Mouse (Mus musculus) heart, postnatal 0 days (tissue): ENCODE measurements around the gene Mgp. TPM values are rescaled to one million over a fixed set of nuclear protein-coding genes. Genes with fewer than 3 reads are reported as not detected.
A peak's percentile ranks its signal among the peaks of the same experiment; 100 is the strongest.

Experiments used
- ATAC-seq: fragments of 200-750 bp; cut with Nextera tagmentation; 2 replicates; pipeline ENCODE4 v1.8.0; 2017; ENCODE audit warnings: low read depth, moderate number of reproducible peaks, moderate library complexity; ENCODE audit not compliant: insufficient read depth
- DNase-seq: peaks from one replicate; pipeline ENCODE4 v3.0.0-alpha.2; 2016; ENCODE audit warnings: low spot score
- H3K27ac ChIP-seq: fragments of 300-500 bp; sonication (generic); 2 replicates; pipeline ENCODE4 v1.5.1; 2014; ENCODE audit warnings: low read depth, mild to moderate bottlenecking
- H3K27me3 ChIP-seq: fragments of 300-500 bp; sonication (generic); 2 replicates; pipeline ENCODE4 v1.6.1; 2014; ENCODE audit warnings: low read length, mixed read lengths; ENCODE audit not compliant: control insufficient read depth, insufficient read depth
- H3K36me3 ChIP-seq: fragments of 300-500 bp; sonication (generic); replicated peaks from 2 replicates; pipeline ENCODE4 v1.6.1; 2014; ENCODE audit warnings: low read length, mixed read lengths; ENCODE audit not compliant: control insufficient read depth, insufficient read depth
- H3K4me1 ChIP-seq: fragments of 300-500 bp; sonication (generic); 2 replicates; pipeline ENCODE4 v1.6.1; 2014; ENCODE audit warnings: antibody characterized with exemption; ENCODE audit not compliant: control insufficient read depth, insufficient read depth
- H3K4me2 ChIP-seq: fragments of 300-500 bp; sonication (generic); 2 replicates; pipeline ENCODE4 v1.6.1; 2014; ENCODE audit warnings: low read depth, mild to moderate bottlenecking, low read length, moderate library complexity
- H3K4me3 ChIP-seq: fragments of 300-500 bp; sonication (generic); 2 replicates; pipeline ENCODE4 v1.5.1; 2014; ENCODE audit warnings: low read depth, low read length
- H3K9ac ChIP-seq: fragments of 300-500 bp; sonication (generic); replicated peaks from 2 replicates; pipeline ENCODE4 v1.6.1; 2014; ENCODE audit warnings: low read depth, low read length, mixed read lengths
- H3K9me3 ChIP-seq: fragments of 300-500 bp; sonication (generic); replicated peaks from 2 replicates; pipeline ENCODE4 v1.6.1; 2016; ENCODE audit warnings: low read length; ENCODE audit not compliant: control insufficient read depth
- CTCF ChIP-seq: IDR thresholded peaks from 2 replicates; pipeline ENCODE4 v1.5.1; 2016; ENCODE audit warnings: antibody characterized with exemption, control low read depth, low read depth
- EP300 ChIP-seq: IDR thresholded peaks from 2 replicates; pipeline ENCODE4 v1.6.1; 2016; ENCODE audit warnings: antibody characterized with exemption, low read depth
- WGBS: fragments of 180-500 bp; shearing (Covaris S2); extraction: QIAGEN DNeasy Blood & Tissue Kit; methylation state at CpG from one replicate; pipeline ENCODE4 v1.1.7; 2014; 5-methylcytosine and 5-hydroxymethylcytosine counted together
- polyA plus RNA-seq: library from polyadenylated mRNA; unstranded; fragments of >200 nt; fragmentation: Nextera tagmentation; extraction: Ambion mirVana; gene quantifications from 2 replicates; pipeline ENCODE4 v1.2.1, GENCODE M21; 2015
- total RNA-seq: library from RNA; depleted of rRNA; stranded (reverse); fragments of >200 nt; gene quantifications from 2 replicates; pipeline ENCODE4 v1.2.3, GENCODE M21; 2014; ENCODE audit warnings: low replicate concordance

Gene Mgp
- total and polyA plus RNA-seq, 2 experiments from 2014 or later: 362 to 403 TPM

GRCm38 (mm10) chr6:136865360-136865759 is 10.3 kb downstream of the Mgp start:
- DNase-seq (no peak), ATAC-seq (no peak)
- no peaks in the 10 kb centered on the region for H3K36me3 ChIP-seq
- H3K9ac ChIP-seq: no peak overlapping the region
- H3K4me1 ChIP-seq: no peaks in the 10 kb centered on the region
- H3K4me3 ChIP-seq: no peak overlapping the region
- no peak overlapping the region for H3K27ac ChIP-seq
- H3K4me2 ChIP-seq: no peak overlapping the region
- 83% methylated on average over 5 of the region's 5 CpGs for WGBS
- TF ChIP-seq CTCF (no peak), EP300 (no peak)
- no peaks in the 10 kb centered on the region for H3K27me3 ChIP-seq
- H3K9me3 ChIP-seq: no peaks in the 10 kb centered on the region

GRCm38 (mm10) chr6:136861020-136861419 is 14.6 kb downstream of the Mgp start:
- Histone ChIP-seq H3K27me3 (no peaks in the 10 kb centered on the region), H3K4me3 (no peak overlapping the region), H3K36me3 (no peaks in the 10 kb centered on the region), H3K9me3 (no peaks in the 10 kb centered on the region), H3K4me2 (peak overlapping the region; percentile 36), H3K27ac (peak overlapping the region; percentile 90), H3K9ac (no peak overlapping the region), H3K4me1 (peaks cover 12% of the 10 kb centered on the region; the same call in 1 of the 2 replicates)
- peak; percentile 81 for DNase-seq
- TF ChIP-seq EP300 (no peak), CTCF (peak; percentile 91)
- 36% methylated on average over 9 of the region's 9 CpGs for WGBS
- ATAC-seq: peak; percentile 43

GRCm38 (mm10) chr6:136858420-136858819 is 17.2 kb downstream of the Mgp start:
- ATAC-seq: no peak
- Histone ChIP-seq H3K4me3 (no peak overlapping the region), H3K27ac (peak overlapping the region; percentile 90), H3K4me1 (peaks cover 18% of the 10 kb centered on the region; the same call in 1 of the 2 replicates), H3K4me2 (no peak overlapping the region), H3K9ac (no peak overlapping the region), H3K9me3 (no peaks in the 10 kb centered on the region), H3K36me3 (no peaks in the 10 kb centered on the region), H3K27me3 (no peaks in the 10 kb centered on the region)
- TF ChIP-seq CTCF (no peak), EP300 (no peak; the same call in 1 of the 2 replicates)
- DNase-seq: peak; percentile 50
- 43% methylated on average over 8 of the region's 8 CpGs for WGBS

- H3K36me3 ChIP-seq: no peaks in the 10 kb centered on the region
- DNase-seq: peak; percentile 86
- TF ChIP-seq CTCF: no peak
- no peak; the same call in 1 of the 2 replicates for TF ChIP-seq EP300
Measured at GRCm38 (mm10) chr6:136857873-136858260, 17.8 kb downstream of the Mgp start.

GRCm38 (mm10) chr6:136857186-136857872 is 18.3 kb downstream of the Mgp start, which contains the start of gene Art4:
TSS of gene Art4 (minus strand) at chr6:136857733.
- peak; percentile 47 for ATAC-seq

More at GRCm38 (mm10) chr6:136857873-136858260, 17.8 kb downstream of the Mgp start:
- Histone ChIP-seq H3K9me3 (no peaks in the 10 kb centered on the region), H3K4me2 (peak overlapping the region; percentile 53), H3K27ac (peak overlapping the region; percentile 90), H3K9ac (peak overlapping the region; percentile 49), H3K4me1 (peaks cover 18% of the 10 kb centered on the region), H3K4me3 (peak overlapping the region; percentile 33), H3K27me3 (no peaks in the 10 kb centered on the region)
- ATAC-seq: peak; percentile 59
- 4% methylated on average over 11 of the region's 11 CpGs for WGBS

More at GRCm38 (mm10) chr6:136857186-136857872, 18.3 kb downstream of the Mgp start, which contains the start of gene Art4:
- H3K4me1 ChIP-seq: peaks cover 20% of the 10 kb centered on the region
- H3K9me3 ChIP-seq: no peaks in the 10 kb centered on the region
- H3K27ac ChIP-seq: peak within 1 kb of the TSS; percentile 90
- no peak for TF ChIP-seq EP300
- no peak; the same call in 1 of the 2 replicates for TF ChIP-seq CTCF
- H3K27me3 ChIP-seq: no peaks in the 10 kb centered on the region
- peak within 1 kb of the TSS; percentile 49 for H3K9ac ChIP-seq
- H3K4me2 ChIP-seq: peak within 1 kb of the TSS; percentile 53
- DNase-seq: peak; percentile 63
- WGBS: 12% methylated on average over 18 of the region's 18 CpGs
- no peaks in the 10 kb centered on the region for H3K36me3 ChIP-seq
- peak within 1 kb of the TSS; percentile 33 for H3K4me3 ChIP-seq
